Mouse (Mus musculus) stomach, postnatal 0 days (tissue): ENCODE data around the gene Cpvl. TPM values are rescaled to one million over a fixed set of nuclear protein-coding genes. Genes with fewer than 3 reads are reported as not detected.

Experiments
- ATAC-seq: fragments of 200-750 bp; cut with Nextera tagmentation; 2 replicates; pipeline ENCODE4 v1.8.0; 2017; ENCODE audit not compliant: low FRiP score, low TSS enrichment
- DNase-seq: peaks from one replicate; pipeline ENCODE4 v3.0.0-alpha.2; 2016; ENCODE audit warnings: low spot score
- H3K27ac ChIP-seq: fragments of 300-500 bp; sonication (generic); replicated peaks from 2 replicates; pipeline ENCODE4 v1.5.1; 2014; ENCODE audit warnings: mild to moderate bottlenecking, control low read depth
- H3K27me3 ChIP-seq: fragments of 300-500 bp; sonication (generic); 2 replicates; pipeline ENCODE4 v1.6.1; 2014; ENCODE audit warnings: low read length; ENCODE audit not compliant: control insufficient read depth, insufficient read depth
- H3K36me3 ChIP-seq: fragments of 300-500 bp; sonication (generic); 2 replicates; pipeline ENCODE4 v1.6.1; 2014; ENCODE audit warnings: low read length, mixed read lengths; ENCODE audit not compliant: control insufficient read depth, insufficient read depth
- H3K4me1 ChIP-seq: fragments of 300-500 bp; sonication (generic); replicated peaks from 2 replicates; pipeline ENCODE4 v1.6.1; 2014; ENCODE audit warnings: antibody characterized with exemption; ENCODE audit not compliant: control insufficient read depth, insufficient read depth
- H3K4me2 ChIP-seq: fragments of 300-500 bp; sonication (generic); replicated peaks from 2 replicates; pipeline ENCODE4 v1.6.1; 2014; ENCODE audit warnings: low read depth, mild to moderate bottlenecking, control low read depth, moderate library complexity
- H3K4me3 ChIP-seq: fragments of 300-500 bp; sonication (generic); 2 replicates; pipeline ENCODE4 v1.5.1; 2014; ENCODE audit warnings: low read depth, low read length, control low read depth
- H3K9ac ChIP-seq: fragments of 300-500 bp; sonication (generic); 2 replicates; pipeline ENCODE4 v1.6.1; 2014; ENCODE audit warnings: mild to moderate bottlenecking, low read length, control low read depth, mixed read lengths
- H3K9me3 ChIP-seq: fragments of 300-500 bp; sonication (generic); 2 replicates; pipeline ENCODE4 v1.6.1; 2016; ENCODE audit warnings: low read length; ENCODE audit not compliant: control insufficient read depth
- CTCF ChIP-seq: IDR thresholded peaks from 2 replicates; pipeline ENCODE4 v1.5.1; 2016; ENCODE audit warnings: antibody characterized with exemption, low read depth, mild to moderate bottlenecking, moderate library complexity
- EP300 ChIP-seq: optimal IDR thresholded peaks from 2 replicates; pipeline ENCODE3; 2016; ENCODE audit warnings: antibody characterized with exemption
- WGBS: fragments of 180-500 bp; shearing (Covaris S2); extraction: QIAGEN DNeasy Blood & Tissue Kit; methylation state at CpG from one replicate; pipeline ENCODE4 v1.1.7; 2014; 5-methylcytosine and 5-hydroxymethylcytosine counted together
- polyA plus RNA-seq: library from polyadenylated mRNA; unstranded; fragments of >200 nt; fragmentation: Nextera tagmentation; extraction: Ambion mirVana; gene quantifications from 2 replicates; pipeline ENCODE4 v1.2.1, GENCODE M21; 2015

Gene Cpvl
- polyA plus RNA-seq, 1 experiment from 2014 or later = 0.06 TPM

- Histone ChIP-seq H3K4me2 (0 out of 2 replicates have a peak overlapping the region, but pooled peaks have one; percentile 8), H3K9ac (no peak overlapping the region), H3K27ac (peak overlapping the region; percentile 72), H3K4me3 (no peak overlapping the region), H3K36me3 (no peaks in the 10 kb centered on the region), H3K4me1 (peaks cover 6% of the 10 kb centered on the region; the same call in 1 of the 2 replicates), H3K27me3 (no peaks in the 10 kb centered on the region), H3K9me3 (no peaks in the 10 kb centered on the region)
- DNase-seq (no peak), ATAC-seq (no peak)
- no peak for TF ChIP-seq EP300
- no peak for TF ChIP-seq CTCF
- 61% methylated on average over 4 of the region's 4 CpGs for WGBS
Measured at GRCm38 (mm10) chr6:53951421-53951820, 27.1 kb downstream of the Cpvl start.

GRCm38 (mm10) chr6:53950876-53951275, 27.6 kb downstream of the Cpvl start:
- Histone ChIP-seq H3K36me3 (no peaks in the 10 kb centered on the region), H3K4me3 (no peak overlapping the region), H3K4me1 (peaks cover 6% of the 10 kb centered on the region; the same call in 1 of the 2 replicates), H3K4me2 (0 out of 2 replicates have a peak overlapping the region, but pooled peaks have one; percentile 8), H3K27ac (peak overlapping the region; percentile 72), H3K9ac (no peak overlapping the region), H3K9me3 (no peaks in the 10 kb centered on the region), H3K27me3 (no peaks in the 10 kb centered on the region)
- ATAC-seq (no peak), DNase-seq (no peak)
- TF ChIP-seq CTCF (no peak), EP300 (no peak)
- WGBS = 35% methylated on average over 9 of the region's 9 CpGs

GRCm38 (mm10) chr6:53948388-53949035, 30.0 kb downstream of the Cpvl start:
- H3K4me2 ChIP-seq = no peak overlapping the region
- 24% methylated on average over 4 of the region's 4 CpGs for WGBS
- H3K27me3 ChIP-seq = no peaks in the 10 kb centered on the region
- H3K27ac ChIP-seq = no peak overlapping the region
- no peaks in the 10 kb centered on the region for H3K36me3 ChIP-seq
- no peaks in the 10 kb centered on the region for H3K9me3 ChIP-seq
- peaks cover 6% of the 10 kb centered on the region; the same call in 1 of the 2 replicates for H3K4me1 ChIP-seq
- no peak overlapping the region for H3K9ac ChIP-seq
- H3K4me3 ChIP-seq = no peak overlapping the region
- TF ChIP-seq CTCF (no peak), EP300 (no peak)
- no peak for DNase-seq
- no peak for ATAC-seq

GRCm38 (mm10) chr6:53944887-53945286, 33.6 kb downstream of the Cpvl start:
- 50% methylated on average over 5 of the region's 5 CpGs for WGBS
- no peak for DNase-seq
- no peak overlapping the region for H3K4me3 ChIP-seq
- no peaks in the 10 kb centered on the region for H3K9me3 ChIP-seq
- no peaks in the 10 kb centered on the region for H3K36me3 ChIP-seq
- no peak overlapping the region for H3K27ac ChIP-seq
- H3K9ac ChIP-seq = no peak overlapping the region
- no peak for TF ChIP-seq EP300
- TF ChIP-seq CTCF = no peak
- H3K4me1 ChIP-seq = peaks cover 2% of the 10 kb centered on the region; the same call in 1 of the 2 replicates
- H3K27me3 ChIP-seq = no peaks in the 10 kb centered on the region
- H3K4me2 ChIP-seq = no peak overlapping the region
- no peak for ATAC-seq

GRCm38 (mm10) chr6:53944417-53944816, 34.1 kb downstream of the Cpvl start:
- DNase-seq (no peak), ATAC-seq (no peak)
- 39% methylated on average over 3 of the region's 3 CpGs for WGBS
- Histone ChIP-seq H3K27ac (no peak overlapping the region), H3K4me2 (no peak overlapping the region), H3K36me3 (no peaks in the 10 kb centered on the region), H3K4me3 (no peak overlapping the region), H3K27me3 (no peaks in the 10 kb centered on the region), H3K9me3 (no peaks in the 10 kb centered on the region), H3K9ac (no peak overlapping the region), H3K4me1 (0 out of 2 replicates have a peak, but pooled peaks cover under 1% of the 10 kb centered on the region)
- TF ChIP-seq EP300 (no peak), CTCF (no peak)

GRCm38 (mm10) chr6:53942190-53942831, 36.2 kb downstream of the Cpvl start:
- Histone ChIP-seq H3K4me3 (no peak overlapping the region), H3K9me3 (no peaks in the 10 kb centered on the region), H3K27me3 (no peaks in the 10 kb centered on the region), H3K4me1 (no peaks in the 10 kb centered on the region), H3K36me3 (no peaks in the 10 kb centered on the region), H3K9ac (no peak overlapping the region), H3K4me2 (no peak overlapping the region), H3K27ac (no peak overlapping the region)
- no peak for TF ChIP-seq EP300
- TF ChIP-seq CTCF = no peak
- WGBS = 70% methylated on average over 7 of the region's 7 CpGs
- DNase-seq (no peak), ATAC-seq (no peak)
